Mouse (Mus musculus) mature B cell (primary cell): Measurements from ENCODE around the gene Lancl3.
"Not testable (repeated sequence)": the region's sequence is repeated elsewhere in the genome, so short reads cannot be mapped to it uniquely, and the experiment has no call there.

ENCODE experiments used
- in situ Hi-C: fragments of 300-500 bp; cut with MboI; formaldehyde crosslinking; loops from 2 replicates; pipeline ENCODE4 v1.14.3; 2019

Lancl3 gene

DNA sequence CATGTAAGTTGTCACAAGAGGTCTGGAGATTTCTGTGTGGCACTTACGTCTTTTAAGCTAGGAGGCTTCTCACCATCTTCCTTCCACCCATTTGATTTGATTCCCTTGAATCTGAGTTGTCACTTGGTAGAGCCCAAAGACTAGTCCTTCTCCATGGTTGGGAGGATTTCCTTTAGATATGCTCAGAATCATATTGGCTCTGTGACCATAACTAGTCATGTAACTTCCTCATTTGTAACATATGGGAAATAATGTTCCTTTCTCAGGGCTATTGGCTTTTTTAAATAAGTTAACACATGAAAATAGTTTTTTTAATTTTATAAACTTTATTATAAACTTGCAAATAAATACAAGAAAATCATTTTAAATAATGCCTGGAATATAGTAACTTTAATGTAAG, 59.6 kb downstream of the Lancl3 start:
- in situ Hi-C loops = no loop called here

DNA sequence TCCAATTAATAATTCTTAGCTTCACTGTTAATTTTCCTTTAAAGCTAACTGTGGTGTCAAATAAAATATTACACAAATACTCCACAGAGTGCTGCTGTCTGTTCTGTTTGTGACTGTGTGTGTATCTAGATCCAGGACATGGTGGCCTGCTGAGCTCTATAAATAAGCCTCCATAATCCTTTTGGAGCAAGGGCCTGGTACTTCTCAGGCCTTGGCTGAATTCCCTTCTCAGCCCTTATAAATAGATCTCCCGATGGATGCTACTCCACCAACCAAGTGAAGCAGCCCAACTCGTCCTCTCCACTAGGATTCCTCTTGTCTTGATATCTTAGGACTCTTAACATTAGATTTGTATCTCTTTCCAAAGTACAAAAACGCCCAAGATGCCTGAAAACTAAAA, 71.4 kb downstream of the Lancl3 start:
- in situ Hi-C loops = no loop called here

DNA sequence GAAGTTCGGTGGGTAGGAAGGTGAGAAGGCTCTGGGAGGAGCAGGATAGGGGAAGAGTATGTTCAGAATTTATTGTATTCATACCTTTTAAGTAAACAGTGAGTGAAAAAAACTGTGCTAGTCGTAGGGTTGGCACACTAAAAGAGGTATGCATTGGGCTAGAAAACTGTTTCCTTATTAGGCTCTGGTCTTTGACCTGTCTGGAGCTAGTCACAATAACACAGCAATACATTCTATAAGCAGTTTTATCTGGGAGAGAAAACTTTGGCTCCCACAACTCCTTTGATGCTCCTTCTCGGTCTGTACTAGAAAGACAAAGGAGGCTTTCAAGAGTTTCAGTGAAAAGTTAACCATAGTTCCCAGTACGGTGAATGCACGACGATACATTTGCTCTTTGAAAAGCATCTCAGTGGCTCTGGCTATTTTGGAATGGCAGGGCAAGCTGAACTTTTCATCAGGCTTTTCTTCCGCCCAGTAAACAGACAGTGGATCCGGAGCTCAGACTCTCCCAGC, 72.3 kb downstream of the Lancl3 start:
- in situ Hi-C loops = no loop called here

DNA sequence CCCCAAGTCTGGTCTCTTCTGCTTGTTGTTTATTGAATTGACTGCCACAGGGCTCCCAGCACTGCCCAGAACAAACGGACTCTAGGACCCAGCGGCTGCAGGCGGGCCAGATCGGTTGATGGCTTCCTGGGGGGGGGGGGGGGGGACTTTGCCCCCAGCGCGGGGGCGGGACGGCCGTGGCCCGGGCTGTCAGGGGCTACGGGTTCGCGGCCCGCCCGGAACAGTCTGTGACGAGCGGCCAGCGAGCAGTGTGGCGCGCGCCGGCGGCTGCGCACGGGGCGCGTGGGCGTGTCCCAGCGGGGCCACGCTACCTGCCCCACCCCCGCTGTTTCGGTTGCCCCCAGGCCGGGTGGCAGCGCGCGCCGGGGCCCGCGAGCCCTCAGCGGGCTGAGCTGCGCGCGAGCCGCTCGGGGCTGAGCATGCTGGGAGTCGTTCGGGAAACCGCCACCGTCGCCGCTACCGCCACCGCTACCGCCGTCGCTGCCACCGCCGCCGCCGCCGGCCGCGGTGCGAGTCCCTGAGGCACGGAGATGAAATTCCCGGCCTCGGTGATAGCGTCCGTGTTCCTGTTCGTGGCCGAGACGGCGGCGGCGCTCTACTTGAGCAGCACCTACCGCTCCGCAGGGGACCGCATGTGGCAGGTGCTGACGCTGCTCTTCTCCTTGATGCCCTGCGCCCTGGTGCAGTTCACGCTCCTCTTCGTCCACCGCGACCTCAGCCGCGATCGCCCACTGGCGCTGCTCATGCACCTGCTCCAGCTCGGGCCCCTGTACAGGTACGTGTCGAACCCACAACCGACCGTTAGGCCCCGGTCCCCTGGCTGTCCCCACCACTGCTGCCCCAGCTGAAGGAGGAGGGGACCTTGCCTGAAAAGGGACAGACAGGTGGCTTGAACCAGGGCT, 73.0 kb downstream of the Lancl3 start, which contains the start of gene Xk:
Gene Xk (plus strand): TSS at position 297 of the 902 bp plus-strand sequence.
- in situ Hi-C loops = no loop called here

DNA sequence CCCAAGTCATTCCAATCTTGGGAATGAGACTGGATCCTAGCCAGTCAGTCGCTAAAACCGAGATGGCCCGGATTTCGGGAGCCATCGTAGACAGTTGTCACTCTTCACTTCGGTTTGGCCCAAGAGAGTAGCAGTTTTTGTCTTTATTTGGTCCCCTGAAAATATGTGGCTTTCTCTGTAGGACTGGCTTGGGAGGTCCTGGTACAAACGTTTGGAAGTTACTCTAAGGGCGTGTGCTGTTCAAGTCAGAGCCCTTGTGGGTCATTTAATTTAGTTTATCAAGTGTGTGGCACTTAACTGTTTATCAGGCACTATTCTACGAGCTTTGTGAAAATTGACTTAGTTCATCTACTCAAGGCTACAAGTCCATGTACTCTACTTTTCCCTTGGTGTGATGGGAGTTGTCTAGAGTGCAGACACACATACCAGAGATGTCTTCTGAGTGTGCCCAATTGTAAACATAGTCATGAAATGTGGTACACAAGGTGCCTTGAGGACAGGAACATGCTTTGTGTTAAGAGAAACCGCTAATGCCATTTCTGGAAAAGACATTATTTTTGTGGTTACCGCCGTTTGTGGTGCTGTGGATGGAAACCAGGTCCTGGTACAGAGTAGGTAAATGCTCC, 73.8 kb downstream of the Lancl3 start:
- in situ Hi-C loops = no loop called here

DNA sequence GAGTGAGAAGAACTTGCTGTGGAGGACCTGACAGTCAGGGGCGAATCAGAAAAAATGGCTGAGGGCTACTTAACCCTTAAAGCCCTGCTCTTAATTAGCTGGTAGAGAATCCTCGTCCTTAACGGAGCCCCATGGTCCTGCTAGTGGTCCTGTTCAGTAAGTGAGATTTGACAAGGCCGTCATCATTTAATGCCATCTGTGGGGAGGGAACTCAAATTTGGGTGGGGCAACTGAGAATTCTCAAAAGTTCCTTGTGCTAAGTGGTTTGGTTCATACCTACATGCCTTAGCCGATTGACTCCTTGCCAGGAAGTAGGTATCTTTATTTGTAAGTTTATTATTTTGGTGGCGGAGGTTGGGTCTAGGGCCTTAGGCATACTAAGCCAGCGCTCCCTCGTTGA, 74.6 kb downstream of the Lancl3 start:
- in situ Hi-C loops = no loop called here

DNA sequence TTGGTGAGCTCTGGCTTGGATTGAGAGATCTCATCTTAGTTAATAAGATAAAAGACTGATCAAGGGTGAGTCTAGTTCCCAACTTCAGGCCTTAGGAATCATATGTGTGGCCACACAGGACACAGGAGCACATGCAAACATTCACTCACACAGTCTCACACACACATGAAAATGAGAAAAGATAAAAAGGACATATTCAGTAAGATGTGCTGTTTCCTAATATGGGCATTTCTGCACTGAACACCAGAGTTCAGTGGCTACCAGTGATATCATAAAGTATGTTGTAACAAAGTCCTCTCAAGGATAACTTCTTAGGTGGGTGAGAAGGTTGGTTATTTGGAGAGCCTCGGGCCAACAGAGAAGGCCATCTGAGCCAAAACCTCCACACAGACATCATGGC, 83.8 kb downstream of the Lancl3 start, which contains the start of gene H2al1m:
Gene H2al1m (plus strand): TSS at position 301 of the 400 bp plus-strand sequence.
- in situ Hi-C loops = not testable (repeated sequence)

DNA sequence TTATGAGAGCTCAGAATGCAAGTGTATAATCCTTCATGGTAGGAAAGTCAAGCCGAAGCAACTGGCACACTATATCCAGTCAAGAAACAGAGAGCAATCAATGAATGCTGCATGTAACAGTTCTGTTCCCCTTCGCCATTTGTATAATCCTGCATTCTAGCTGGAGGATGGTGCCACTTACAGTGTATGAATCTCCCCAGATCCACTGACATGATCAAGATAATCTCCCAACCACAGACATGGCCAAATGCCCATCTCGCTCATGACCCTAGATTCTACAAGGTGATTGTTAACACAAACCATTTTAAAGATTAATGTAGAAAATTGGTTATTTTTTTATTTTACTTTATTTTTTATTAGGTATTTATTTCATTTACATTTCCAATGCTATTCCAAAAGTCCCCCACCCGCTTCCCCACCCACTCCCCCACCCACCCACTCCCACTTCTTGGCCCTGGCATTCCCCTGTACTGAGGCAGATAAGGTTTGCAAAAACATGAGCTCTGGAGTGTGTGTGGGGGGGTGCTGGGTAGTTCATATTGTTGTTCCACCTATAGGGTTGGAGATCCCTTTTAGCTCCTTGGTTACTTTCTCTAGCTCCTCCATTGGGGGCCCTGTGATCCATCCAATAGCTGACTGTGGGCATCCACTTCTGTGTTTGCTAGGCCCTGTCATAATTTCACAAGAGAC, 93.6 kb downstream of the Lancl3 start:
- in situ Hi-C loops = not testable (repeated sequence)

DNA sequence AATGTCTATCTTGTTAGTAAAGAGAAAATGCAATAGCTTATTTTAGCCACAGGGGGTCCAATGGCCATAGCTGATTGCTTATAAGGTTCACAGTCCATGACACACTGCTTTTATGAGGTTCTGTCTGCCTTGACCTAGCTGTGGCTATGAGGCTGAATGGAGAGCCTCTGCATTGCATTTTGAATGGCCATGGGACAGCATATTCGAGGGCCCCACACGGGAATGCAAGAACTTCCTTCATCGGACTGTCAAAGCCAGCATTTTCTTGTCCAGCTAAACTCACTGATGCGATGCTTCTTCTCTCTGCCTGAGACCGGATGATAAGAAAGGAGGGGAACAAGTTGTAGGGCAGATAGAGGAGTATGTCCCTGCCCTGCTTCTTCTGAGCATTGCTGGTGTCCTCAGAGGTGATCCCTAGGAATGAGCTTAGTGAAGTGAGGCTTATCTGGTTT, 98.7 kb downstream of the Lancl3 start:
- in situ Hi-C loops = no loop called here

DNA sequence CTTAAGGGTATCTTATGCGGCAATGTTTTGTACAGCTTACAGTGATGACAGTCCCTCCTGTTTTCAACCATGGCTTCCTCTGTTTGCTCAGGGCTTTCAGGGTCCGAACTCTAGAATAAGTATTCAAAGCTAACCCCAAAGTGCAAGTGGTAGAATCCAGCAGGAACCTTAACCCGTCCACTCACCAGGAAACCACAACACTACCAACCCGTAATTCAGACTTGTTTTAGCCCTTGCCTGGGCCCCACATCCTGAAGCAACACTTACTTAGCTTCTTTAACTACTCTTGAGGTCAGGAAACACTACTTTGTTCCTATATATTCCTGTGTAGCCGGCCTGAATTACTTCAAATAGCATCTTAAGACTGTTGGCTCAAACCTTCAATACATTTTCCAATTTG, 103.1 kb downstream of the Lancl3 start:
- in situ Hi-C loops = no loop called here

DNA sequence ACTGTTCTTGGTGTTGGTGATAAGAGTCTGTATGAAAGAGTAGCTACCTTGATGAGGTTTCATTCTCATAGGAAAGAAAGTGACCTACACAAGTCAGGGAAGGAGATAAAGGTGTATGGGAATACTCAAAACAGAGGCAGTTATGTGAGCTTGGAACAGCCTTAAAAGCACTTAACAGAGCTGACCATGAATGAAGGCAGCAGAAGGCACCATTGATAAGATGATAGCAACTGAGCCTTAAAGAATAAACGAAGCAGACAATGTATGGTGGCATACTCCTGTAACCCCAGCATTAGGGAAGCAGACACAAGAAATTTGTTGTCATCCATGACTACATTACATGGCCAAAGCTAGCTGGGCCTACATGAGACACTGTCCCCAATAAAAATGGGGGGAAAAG, 103.8 kb downstream of the Lancl3 start:
- in situ Hi-C loops = no loop called here

DNA sequence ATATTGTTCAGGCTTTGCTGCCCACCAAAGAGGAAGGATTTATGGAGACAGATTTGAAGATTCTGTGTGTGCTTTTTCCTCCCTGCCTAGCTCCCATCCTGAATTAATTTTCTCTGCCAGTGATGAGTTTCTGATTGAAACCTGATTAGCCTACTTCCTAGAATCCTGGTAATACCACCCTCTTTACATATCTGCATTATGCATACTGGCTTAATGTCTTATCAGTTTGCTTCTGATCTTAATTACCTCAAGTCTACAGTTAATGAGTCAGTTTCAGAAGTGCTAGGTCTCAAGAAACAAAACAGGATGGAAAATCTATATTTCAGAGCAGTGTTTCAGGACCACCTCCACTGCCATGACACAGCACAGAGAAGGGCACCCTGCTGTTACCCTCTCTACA, 116.8 kb downstream of the Lancl3 start:
- in situ Hi-C loops = not testable (repeated sequence)
